Mouse (Mus musculus): ENCODE measurements around the gene Rps18.

DNA sequence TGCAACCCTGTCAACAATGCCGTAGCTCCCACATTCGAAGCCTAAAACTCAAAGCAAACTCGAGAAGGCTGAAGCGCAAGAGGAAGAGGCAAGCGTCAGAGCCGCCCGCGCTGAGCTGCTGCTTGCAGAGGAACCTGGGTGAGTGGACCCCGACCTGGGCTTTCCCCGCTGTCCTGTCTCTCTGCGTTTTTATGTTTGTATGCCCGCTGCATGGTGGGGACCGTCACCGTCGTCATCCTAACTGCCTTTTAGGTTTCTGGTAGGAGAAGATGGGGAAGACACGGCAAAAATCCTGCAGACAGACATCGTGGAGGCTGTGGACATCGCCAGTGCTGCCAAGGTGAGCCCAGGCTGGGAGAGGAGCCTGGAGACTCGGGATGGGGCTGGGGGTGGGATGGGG, 14.4 kb downstream of the Rps18 start:
- no peak for TF ChIP-seq CTCF (IDR thresholded peaks at IDR 0.05 in 2 of 3, conservative IDR thresholded peaks at IDR 0.05 in 1 of 3; ENCODE audit: control insufficient read depth in 1 of 3, insufficient read depth in 1 of 3, low read depth in 2 of 3, low read length in 3 of 3, poor library complexity in 1 of 3, severe bottlenecking in 1 of 3)
- TF ChIP-seq EP300 (IDR thresholded peaks at IDR 0.05; ENCODE audit: low read depth in 1 of 2, low read length in 2 of 2), result no peak

Measured in MEL (cell line).